Mouse (Mus musculus) C2C12 (cell line): ENCODE measurements around the gene Lrg1.

Experiments used
- CTCF ChIP-seq: IDR thresholded peaks from one replicate; pipeline ENCODE4 v1.5.1; 2011; ENCODE audit not compliant: control insufficient read depth, insufficient read depth, insufficient read length
- FOSL1 ChIP-seq: IDR thresholded peaks from one replicate; pipeline ENCODE4 v1.8.0; 2011; ENCODE audit warnings: mild to moderate bottlenecking, low read length; ENCODE audit not compliant: poor library complexity, insufficient read depth, severe bottlenecking
- MAX ChIP-seq: IDR thresholded peaks from one replicate; pipeline ENCODE4 v1.6.1; 2011; ENCODE audit warnings: mild to moderate bottlenecking, control low read depth
- MYOG ChIP-seq: IDR thresholded peaks from one replicate; pipeline ENCODE4 v1.6.1; 2011; ENCODE audit not compliant: control insufficient read depth, insufficient read length; ENCODE audit errors: extremely low read depth

GRCm38 (mm10) chr17:56171456-56171855, 49.7 kb upstream of the Lrg1 start:
- TF ChIP-seq CTCF (no peak), MYOG (no peak), MAX (no peak), FOSL1 (no peak)
